In genomic region chr19:46975997-46976396, GRCm38 (mm10) we compare ENCODE assay signal across 23 mouse cellular contexts. TPM values are rescaled to one million over a fixed set of nuclear protein-coding genes. Genes with fewer than 3 reads are reported as not detected.
DNase-seq lines count a peak whose midpoint lies in the region; ATAC-seq and TF ChIP-seq lines count a peak whose summit lies in the region.
"Had no signal": no experiment of that assay in that cellular context is flagged by ENCODE, and none has a peak within 500 bp of the region (broad histone marks: within the 10 kb centered on the region; RNA-seq: fewer than 3 reads in every experiment).

No protein-coding gene starts in this region.

- no peak for TF ChIP-seq CTCF in gastrocnemius, adult 2 months (IDR thresholded peaks at IDR 0.05)
- no peak for TF ChIP-seq CTCF in kidney, adult 2 months (conservative IDR thresholded peaks at IDR 0.05; ENCODE audit: insufficient read depth, insufficient read length, low read depth, low read length)
- no peak for TF ChIP-seq CTCF in lung, adult 2 months (IDR thresholded peaks at IDR 0.05; ENCODE audit: insufficient read depth, low read length)

- DNase-seq in gastrocnemius, adult 2 months, result peak; percentile 30
- no peak for DNase-seq in gastrocnemius, postnatal 25 days
- no peak for DNase-seq in heart, adult 9 months (ENCODE audit: low spot score in 2 of 2)
- peak; percentile 41 for DNase-seq in kidney, adult 2 months
- DNase-seq in kidney, adult 11 months, result no peak
- no peak for DNase-seq in lung, adult 2 months
- DNase-seq: adrenal gland, adult 8-10 months; B cell, adult 2 months; cerebellum, adult 11 months; cerebellum, adult 8-10 months; embryo, embryonic 11 days had no signal

- H3K9ac ChIP-seq in heart, embryonic 14.5 days (ENCODE audit: low read length), result no peak overlapping the region
- H3K9ac ChIP-seq in lung, embryonic 16.5 days (ENCODE audit: low read length), result no peak overlapping the region
- H3K9ac ChIP-seq: embryonic facial prominence, embryonic 15.5 days; hindbrain, embryonic 14.5 days; intestine, embryonic 15.5 days had no signal

- H3K27ac ChIP-seq in gastrocnemius, adult 2 months, result peak overlapping the region; percentile 81
- H3K27ac ChIP-seq in heart, embryonic 14.5 days (replicated peaks in 1 of 2; ENCODE audit: control insufficient read depth in 1 of 2, insufficient read depth in 1 of 2, low read depth in 2 of 2, low read length in 2 of 2), result peak overlapping the region; percentile 79 to 90
- H3K27ac ChIP-seq in kidney, adult 2 months (ENCODE audit: insufficient read depth, low read depth, low read length), result peak overlapping the region; percentile 54; the same call in 1 of the 2 replicates
- H3K27ac ChIP-seq in lung, embryonic 16.5 days (ENCODE audit: low read length), result no peak overlapping the region
- H3K27ac ChIP-seq: embryonic facial prominence, embryonic 15.5 days; forebrain, embryonic 10.5 days; hindbrain, embryonic 10.5 days; hindbrain, embryonic 14.5 days; intestine, embryonic 15.5 days had no signal

- 73% methylated on average over 8 of the region's 8 CpGs for WGBS in heart, embryonic 14.5 days
- WGBS in kidney, adult 2 months, result 52% methylated on average over 8 of the region's 8 CpGs
- 77% methylated on average over 8 of the region's 8 CpGs for WGBS in lung, embryonic 16.5 days
- WGBS in lung, adult 2 months, result 65% methylated on average over 8 of the region's 8 CpGs

- H3K4me1 ChIP-seq in heart, embryonic 14.5 days (ENCODE audit: control insufficient read depth in 2 of 2, insufficient read depth in 2 of 2, low read length in 2 of 2), result peaks cover 29 to 33% of the 10 kb centered on the region in 2 experiments
- H3K4me1 ChIP-seq in kidney, adult 2 months (ENCODE audit: control insufficient read depth, insufficient read depth, low read length), result peaks cover 28% of the 10 kb centered on the region
- H3K4me1 ChIP-seq in lung, embryonic 16.5 days (replicated peaks; ENCODE audit: control insufficient read depth, insufficient read depth, low read length), result peaks cover 11% of the 10 kb centered on the region
- H3K4me1 ChIP-seq in lung, adult 2 months (ENCODE audit: control insufficient read depth, insufficient read depth, low read length), result 0 out of 2 replicates have a peak, but pooled peaks cover 4% of the 10 kb centered on the region
- H3K4me1 ChIP-seq: intestine, embryonic 15.5 days had no signal

- no peak overlapping the region for H3K4me2 ChIP-seq in heart, embryonic 14.5 days (ENCODE audit: low read length)
- H3K4me2 ChIP-seq in lung, embryonic 16.5 days (ENCODE audit: low read depth, low read length), result no peak overlapping the region
- H3K4me2 ChIP-seq: embryonic facial prominence, embryonic 15.5 days; hindbrain, embryonic 14.5 days; intestine, embryonic 15.5 days had no signal

- no peaks in the 10 kb centered on the region for H3K27me3 ChIP-seq in heart, embryonic 14.5 days (ENCODE audit: control insufficient read depth, insufficient read depth, low read length)
- H3K27me3 ChIP-seq in kidney, adult 2 months (replicated peaks; ENCODE audit: control insufficient read depth, insufficient read depth, low read length), result no peaks in the 10 kb centered on the region
- no peaks in the 10 kb centered on the region for H3K27me3 ChIP-seq in lung, embryonic 16.5 days (ENCODE audit: control insufficient read depth, insufficient read depth, low read depth, low read length)
- H3K27me3 ChIP-seq: embryonic facial prominence, embryonic 15.5 days; intestine, embryonic 15.5 days had no signal

- ATAC-seq in heart, embryonic 14.5 days (ENCODE audit: insufficient number of reproducible peaks, insufficient read depth, low FRiP score, low read depth), result no peak
- 0 out of 2 replicates have a peak, but pooled peaks have one; percentile 29 for ATAC-seq in lung, embryonic 16.5 days (ENCODE audit: low read depth)
- ATAC-seq: CD4-positive, CD25-positive, alpha-beta regulatory T cell, adult 4 months; forebrain, embryonic 14.5 days; intestine, embryonic 15.5 days had no signal

- no peaks in the 10 kb centered on the region for H3K36me3 ChIP-seq in heart, embryonic 14.5 days (ENCODE audit: control insufficient read depth, insufficient read depth, low read length)
- H3K36me3 ChIP-seq in kidney, adult 2 months (ENCODE audit: control insufficient read depth, insufficient read depth, low read length), result no peaks in the 10 kb centered on the region
- H3K36me3 ChIP-seq in lung, embryonic 16.5 days (ENCODE audit: control insufficient read depth, insufficient read depth, low read length), result no peaks in the 10 kb centered on the region
- H3K36me3 ChIP-seq: embryonic facial prominence, embryonic 15.5 days; forebrain, embryonic 10.5 days; G1E; hindbrain, embryonic 10.5 days; intestine, embryonic 15.5 days had no signal

- no peak for TF ChIP-seq POLR2A in kidney, adult 2 months (IDR thresholded peaks at IDR 0.05; ENCODE audit: low read depth, low read length)
- no peak for TF ChIP-seq POLR2A in lung, adult 2 months (IDR thresholded peaks at IDR 0.05; ENCODE audit: borderline replicate concordance, extremely low read depth, low read depth, low read length)

- no peak overlapping the region for H3K4me3 ChIP-seq in gastrocnemius, adult 2 months
- no peak overlapping the region for H3K4me3 ChIP-seq in heart, embryonic 14.5 days (ENCODE audit: control insufficient read depth in 1 of 2, insufficient read depth in 1 of 2, low read depth in 1 of 2, low read length in 2 of 2)
- no peak overlapping the region for H3K4me3 ChIP-seq in kidney, adult 2 months (ENCODE audit: insufficient read depth, low read depth, low read length)
- H3K4me3 ChIP-seq in lung, embryonic 16.5 days (ENCODE audit: low read length), result no peak overlapping the region
- H3K4me3 ChIP-seq in lung, adult 2 months (replicated peaks; ENCODE audit: extremely low read depth, low read depth, low read length), result no peak overlapping the region
- H3K4me3 ChIP-seq: embryonic facial prominence, embryonic 15.5 days; erythroblast, embryonic 14.5 days; forebrain, embryonic 10.5 days; hindbrain, embryonic 10.5 days; intestine, embryonic 15.5 days had no signal

- no peaks in the 10 kb centered on the region for H3K9me3 ChIP-seq in heart, embryonic 14.5 days (ENCODE audit: control insufficient read depth, low read length)
- H3K9me3 ChIP-seq in lung, embryonic 16.5 days (ENCODE audit: control insufficient read depth, low read length), result no peaks in the 10 kb centered on the region
- H3K9me3 ChIP-seq: embryonic facial prominence, embryonic 15.5 days; forebrain, embryonic 10.5 days; G1E; hindbrain, embryonic 10.5 days; intestine, embryonic 15.5 days had no signal

- intact Hi-C loops in gastrocnemius, adult 2 months (cut with DNase I), result no loop called here

RNA-seq across cellular contexts. Expression of gene Ina, which starts 38.5 kb away (rescaled TPM):
- not detected for total RNA-seq in gastrocnemius, adult 2 months (2021)
- total RNA-seq in gastrocnemius, postnatal 25 days (2021), result not detected
- 0.30 TPM in 1 of 2 replicates, not detected in the other for polyA plus RNA-seq in heart, embryonic 14.5 days (2014; fragmentation: Nextera tagmentation; extraction: Ambion mirVana)
- 0.11 and 0.31 TPM in 2 replicates for polyA plus RNA-seq in kidney, adult 2 months (2012; rRNA removed)
- 0.51 and 1.2 TPM in 2 replicates for polyA plus RNA-seq in lung, embryonic 16.5 days (2015; fragmentation: Nextera tagmentation; extraction: Ambion mirVana)
- 0.04 TPM in 1 of 2 replicates, not detected in the other for polyA plus RNA-seq in lung, adult 2 months (2012; rRNA removed)
- total RNA-seq: gastrocnemius, adult 8-10 months had no signal
- polyA plus RNA-seq: CD4-positive, CD25-positive, alpha-beta regulatory T cell, adult 4 months; erythroblast, embryonic 14.5 days; G1E had no signal

RNA-seq across cellular contexts. Expression of gene Nt5c2, which starts 39.0 kb away (rescaled TPM):
- 10 to 100 TPM in 1 of 2 experiments, 1 to 10 TPM in 1; 9.5 to 18.2 TPM for total RNA-seq in gastrocnemius, adult 2 months (2021)
- 10 to 100 TPM; 17.0 to 23.6 TPM for total RNA-seq in gastrocnemius, postnatal 25 days (2021)
- polyA plus RNA-seq in heart, embryonic 14.5 days (2014; fragmentation: Nextera tagmentation; extraction: Ambion mirVana), result 115 and 126 TPM in 2 replicates
- 32.2 and 36.3 TPM in 2 replicates for polyA plus RNA-seq in kidney, adult 2 months (2012; rRNA removed)
- polyA plus RNA-seq in lung, embryonic 16.5 days (2015; fragmentation: Nextera tagmentation; extraction: Ambion mirVana), result 87.7 and 92.2 TPM in 2 replicates
- polyA plus RNA-seq in lung, adult 2 months (2012; rRNA removed), result 11.1 and 17.5 TPM in 2 replicates

Comparison
In these comparisons a context has a peak if more than half of its experiments do, and no peak if none do; other contexts are left out.
1. DNase-seq: peak in gastrocnemius, adult 2 months (single experiment) and kidney, adult 2 months (single experiment); none in gastrocnemius, postnatal 25 days (single experiment), heart, adult 9 months (0 of 2), kidney, adult 11 months (single experiment) and lung, adult 2 months (single experiment).